Mouse (Mus musculus) adrenal gland, postnatal 25 days (tissue): ENCODE data around the gene Ccdc36. TPM values are rescaled to one million over a fixed set of nuclear protein-coding genes. Genes with fewer than 3 reads are reported as not detected.

Experiments
- DNase-seq: peaks from one replicate; pipeline ENCODE4 v3.0.0; 2021; ENCODE audit warnings: mixed read lengths
- long read RNA-seq: library from polyadenylated mRNA; stranded (forward); transcript quantifications from one replicate; pipeline ENCODE4 v2.0.0, GENCODE M21; 2021
- total RNA-seq: library from RNA; stranded (reverse); gene quantifications from 2 replicates; pipeline ENCODE4 v1.2.3, GENCODE M21; 2021

The Ccdc36 gene
- total RNA-seq: not detected in 2 replicates
- long read RNA-seq: 0 reads

- no peak for DNase-seq
Observed at GRCm38 (mm10) chr9:108428384-108428783, at the start of gene Ccdc36. Gene Ccdc36 (minus strand): TSS chr9:108428484.

- no peak for DNase-seq
Observed at GRCm38 (mm10) chr9:108474528-108474927, 46.2 kb upstream of the Ccdc36 start.

- DNase-seq: no peak
Observed at GRCm38 (mm10) chr9:108469845-108470244, 41.6 kb upstream of the Ccdc36 start.

GRCm38 (mm10) chr9:108469430-108469829, 41.1 kb upstream of the Ccdc36 start:
- DNase-seq: no peak

GRCm38 (mm10) chr9:108466219-108466618, 37.9 kb upstream of the Ccdc36 start:
- no peak for DNase-seq

- DNase-seq: peak; percentile 43
Observed at GRCm38 (mm10) chr9:108463713-108464112, 35.4 kb upstream of the Ccdc36 start.

- DNase-seq: no peak
Observed at GRCm38 (mm10) chr9:108462192-108462591, 33.9 kb upstream of the Ccdc36 start.

GRCm38 (mm10) chr9:108461675-108462074, 33.4 kb upstream of the Ccdc36 start:
- DNase-seq: no peak

- no peak for DNase-seq
Observed at GRCm38 (mm10) chr9:108461181-108461631, 32.9 kb upstream of the Ccdc36 start, which contains the start of gene Klhdc8b. Gene Klhdc8b (minus strand): TSS chr9:108461581.

GRCm38 (mm10) chr9:108460319-108461178, 32.3 kb upstream of the Ccdc36 start, which contains the start of gene Ccdc71:
Gene Ccdc71 (plus strand): TSS chr9:108460527.
- DNase-seq: peak; percentile 87

GRCm38 (mm10) chr9:108459939-108460318, 31.6 kb upstream of the Ccdc36 start:
- no peak for DNase-seq

GRCm38 (mm10) chr9:108456953-108457352, 28.7 kb upstream of the Ccdc36 start:
- no peak for DNase-seq

GRCm38 (mm10) chr9:108455747-108456571, 27.7 kb upstream of the Ccdc36 start:
- DNase-seq: no peak

- no peak for DNase-seq
Observed at GRCm38 (mm10) chr9:108454429-108454828, 26.1 kb upstream of the Ccdc36 start.

GRCm38 (mm10) chr9:108453458-108453857, 25.2 kb upstream of the Ccdc36 start:
- no peak for DNase-seq

GRCm38 (mm10) chr9:108452911-108453310, 24.6 kb upstream of the Ccdc36 start:
- DNase-seq: no peak

- DNase-seq: peak; percentile 91
Observed at GRCm38 (mm10) chr9:108452291-108452906, 24.1 kb upstream of the Ccdc36 start.

- DNase-seq: no peak
Observed at GRCm38 (mm10) chr9:108451519-108452160, 23.4 kb upstream of the Ccdc36 start.

- DNase-seq: no peak
Observed at GRCm38 (mm10) chr9:108451170-108451493, 22.8 kb upstream of the Ccdc36 start.

GRCm38 (mm10) chr9:108450292-108451169, 22.2 kb upstream of the Ccdc36 start:
- DNase-seq: no peak

GRCm38 (mm10) chr9:108449860-108450259, 21.6 kb upstream of the Ccdc36 start:
- peak; percentile 43 for DNase-seq
